Mouse (Mus musculus) limb, embryonic 15.5 days (tissue): ENCODE measurements around the gene Pdzd8. TPM values are rescaled to one million over a fixed set of nuclear protein-coding genes. Genes with fewer than 3 reads are reported as not detected.

Experiments
- ATAC-seq: fragments of 200-750 bp; cut with Nextera tagmentation; 2 replicates; pipeline ENCODE4 v1.8.0; 2017; ENCODE audit warnings: low read depth, moderate TSS enrichment; ENCODE audit not compliant: insufficient number of reproducible peaks, low FRiP score, low TSS enrichment
- H3K27ac ChIP-seq: fragments of 300-500 bp; sonication (generic); 2 replicates; pipeline ENCODE4 v1.5.1; 2015; ENCODE audit warnings: moderate library complexity, mild to moderate bottlenecking, inconsistent platforms
- H3K27me3 ChIP-seq: fragments of 300-500 bp; sonication (generic); 2 replicates; pipeline ENCODE4 v1.6.1; 2015; ENCODE audit warnings: inconsistent platforms
- H3K36me3 ChIP-seq: fragments of 300-500 bp; sonication (generic); 2 replicates; pipeline ENCODE4 v1.6.1; 2015; ENCODE audit warnings: inconsistent platforms
- H3K4me1 ChIP-seq: fragments of 300-500 bp; sonication (generic); 2 replicates; pipeline ENCODE4 v1.6.1; 2015; ENCODE audit warnings: inconsistent platforms
- H3K4me2 ChIP-seq: fragments of 300-500 bp; sonication (generic); 2 replicates; pipeline ENCODE4 v1.6.1; 2015; ENCODE audit warnings: mild to moderate bottlenecking, inconsistent platforms
- H3K4me3 ChIP-seq: fragments of 300-500 bp; sonication (generic); 2 replicates; pipeline ENCODE4 v1.5.1; 2015; ENCODE audit warnings: mild to moderate bottlenecking, inconsistent platforms
- H3K9ac ChIP-seq: fragments of 300-500 bp; sonication (generic); 2 replicates; pipeline ENCODE4 v1.6.1; 2015; ENCODE audit warnings: inconsistent platforms
- H3K9me3 ChIP-seq: fragments of 300-500 bp; sonication (generic); 2 replicates; pipeline ENCODE4 v1.6.1; 2016; ENCODE audit warnings: inconsistent platforms
- WGBS: fragments of 180-500 bp; shearing (Covaris S2); methylation state at CpG from one replicate; pipeline ENCODE4 v1.1.7; 2015; 5-methylcytosine and 5-hydroxymethylcytosine counted together
- polyA plus RNA-seq: library from polyadenylated mRNA; unstranded; fragments of >200 nt; fragmentation: Nextera tagmentation; extraction: Ambion mirVana; gene quantifications from 2 replicates; pipeline ENCODE4 v1.2.1, GENCODE M21; 2015

Pdzd8 gene
- polyA plus RNA-seq, 1 experiment from 2014 or later, result 10.1 TPM

GRCm38 (mm10) chr19:59264838-59265532 lies 80.6 kb downstream of the Pdzd8 start:
- ATAC-seq, result no peak
- Histone ChIP-seq H3K9ac (no peak overlapping the region), H3K4me1 (peaks cover 10% of the 10 kb centered on the region), H3K4me3 (no peak overlapping the region), H3K9me3 (no peaks in the 10 kb centered on the region), H3K27me3 (peaks cover 28% of the 10 kb centered on the region), H3K4me2 (no peak overlapping the region), H3K27ac (no peak overlapping the region), H3K36me3 (no peaks in the 10 kb centered on the region)
- WGBS, result 70% methylated on average over 9 of the region's 9 CpGs

- H3K4me1 ChIP-seq, result peaks cover 10% of the 10 kb centered on the region
- no peak overlapping the region for H3K27ac ChIP-seq
- ATAC-seq, result no peak
- H3K9me3 ChIP-seq, result no peaks in the 10 kb centered on the region
- H3K27me3 ChIP-seq, result peaks cover 31% of the 10 kb centered on the region
- H3K4me3 ChIP-seq, result no peak overlapping the region
- 88% methylated on average over 9 of the region's 9 CpGs for WGBS
- H3K9ac ChIP-seq, result no peak overlapping the region
- no peak overlapping the region for H3K4me2 ChIP-seq
- no peaks in the 10 kb centered on the region for H3K36me3 ChIP-seq
Measured at GRCm38 (mm10) chr19:59263171-59263570, 82.4 kb downstream of the Pdzd8 start.

GRCm38 (mm10) chr19:59261604-59262003 lies 84.0 kb downstream of the Pdzd8 start:
- Histone ChIP-seq H3K4me1 (peaks cover 10% of the 10 kb centered on the region), H3K27me3 (peaks cover 31% of the 10 kb centered on the region), H3K36me3 (no peaks in the 10 kb centered on the region), H3K4me2 (peak overlapping the region; percentile 90), H3K9ac (no peak overlapping the region), H3K27ac (no peak overlapping the region), H3K9me3 (no peaks in the 10 kb centered on the region), H3K4me3 (no peak overlapping the region)
- no peak for ATAC-seq
- 59% methylated on average over 7 of the region's 7 CpGs for WGBS

- Histone ChIP-seq H3K27ac (no peak within 1 kb of the TSS), H3K4me1 (peaks cover 10% of the 10 kb centered on the region), H3K9ac (peak within 1 kb of the TSS; percentile 35; the same call in 1 of the 2 replicates), H3K27me3 (peaks cover 31% of the 10 kb centered on the region), H3K36me3 (no peaks in the 10 kb centered on the region), H3K9me3 (no peaks in the 10 kb centered on the region), H3K4me3 (peak within 1 kb of the TSS; percentile 42), H3K4me2 (peak within 1 kb of the TSS; percentile 90)
- under 1% methylated on average over 55 of the region's 55 CpGs for WGBS
- ATAC-seq, result peak; percentile 44; the same call in 1 of the 2 replicates
Measured at GRCm38 (mm10) chr19:59260718-59261442, 84.7 kb downstream of the Pdzd8 start, which contains the start of gene Slc18a2. TSS of gene Slc18a2 (plus strand) at chr19:59260896.

- no peak overlapping the region for H3K9ac ChIP-seq
- no peak for ATAC-seq
- 30% methylated on average over 5 of the region's 5 CpGs for WGBS
- no peaks in the 10 kb centered on the region for H3K36me3 ChIP-seq
- peaks cover 10% of the 10 kb centered on the region for H3K4me1 ChIP-seq
- H3K4me3 ChIP-seq, result no peak overlapping the region
- H3K27ac ChIP-seq, result no peak overlapping the region
- H3K4me2 ChIP-seq, result no peak overlapping the region
- peaks cover 31% of the 10 kb centered on the region for H3K27me3 ChIP-seq
- no peaks in the 10 kb centered on the region for H3K9me3 ChIP-seq
Measured at GRCm38 (mm10) chr19:59259633-59260032, 85.9 kb downstream of the Pdzd8 start.

GRCm38 (mm10) chr19:59252651-59253050 lies 92.9 kb downstream of the Pdzd8 start:
- no peaks in the 10 kb centered on the region for H3K36me3 ChIP-seq
- no peak overlapping the region for H3K4me3 ChIP-seq
- no peak for ATAC-seq
- no peak overlapping the region for H3K27ac ChIP-seq
- no peak overlapping the region for H3K9ac ChIP-seq
- WGBS, result 61% methylated on average over 2 of the region's 2 CpGs
- H3K4me2 ChIP-seq, result no peak overlapping the region
- no peaks in the 10 kb centered on the region for H3K9me3 ChIP-seq
- H3K4me1 ChIP-seq, result no peaks in the 10 kb centered on the region
- no peaks in the 10 kb centered on the region for H3K27me3 ChIP-seq

GRCm38 (mm10) chr19:59248553-59249286 lies 96.9 kb downstream of the Pdzd8 start:
- no peaks in the 10 kb centered on the region for H3K36me3 ChIP-seq
- no peaks in the 10 kb centered on the region for H3K27me3 ChIP-seq
- 69% methylated on average over 11 of the region's 11 CpGs for WGBS
- H3K9me3 ChIP-seq, result no peaks in the 10 kb centered on the region
- no peaks in the 10 kb centered on the region for H3K4me1 ChIP-seq
- H3K27ac ChIP-seq, result no peak overlapping the region
- no peak overlapping the region for H3K4me3 ChIP-seq
- no peak overlapping the region for H3K9ac ChIP-seq
- H3K4me2 ChIP-seq, result no peak overlapping the region
- ATAC-seq, result no peak

GRCm38 (mm10) chr19:59248144-59248543 lies 97.4 kb downstream of the Pdzd8 start:
- H3K9ac ChIP-seq, result no peak overlapping the region
- H3K36me3 ChIP-seq, result no peaks in the 10 kb centered on the region
- no peak overlapping the region for H3K4me2 ChIP-seq
- H3K4me3 ChIP-seq, result no peak overlapping the region
- no peaks in the 10 kb centered on the region for H3K9me3 ChIP-seq
- H3K27me3 ChIP-seq, result no peaks in the 10 kb centered on the region
- no peaks in the 10 kb centered on the region for H3K4me1 ChIP-seq
- ATAC-seq, result no peak
- no peak overlapping the region for H3K27ac ChIP-seq
- WGBS, result 81% methylated on average over 4 of the region's 4 CpGs

Other genes with a start within 250 kb of the Pdzd8 start
- not detected in 2 replicates for gene Vax1, start 175.7 kb downstream of the Pdzd8 start, polyA plus RNA-seq
- not detected in 2 replicates for gene Kcnk18, start 126.6 kb downstream of the Pdzd8 start, polyA plus RNA-seq
- gene Slc18a2, start 84.9 kb downstream of the Pdzd8 start, polyA plus RNA-seq, result 8.5 and 8.7 TPM in 2 replicates
- gene Rps12-ps3, start 23.5 kb downstream of the Pdzd8 start, polyA plus RNA-seq, result 10.4 and 17.9 TPM in 2 replicates
- 11.0 and 12.2 TPM in 2 replicates for gene Emx2, start 112.6 kb upstream of the Pdzd8 start, polyA plus RNA-seq